Mouse (Mus musculus): Measurements from ENCODE around the gene Exo5.

DNA sequence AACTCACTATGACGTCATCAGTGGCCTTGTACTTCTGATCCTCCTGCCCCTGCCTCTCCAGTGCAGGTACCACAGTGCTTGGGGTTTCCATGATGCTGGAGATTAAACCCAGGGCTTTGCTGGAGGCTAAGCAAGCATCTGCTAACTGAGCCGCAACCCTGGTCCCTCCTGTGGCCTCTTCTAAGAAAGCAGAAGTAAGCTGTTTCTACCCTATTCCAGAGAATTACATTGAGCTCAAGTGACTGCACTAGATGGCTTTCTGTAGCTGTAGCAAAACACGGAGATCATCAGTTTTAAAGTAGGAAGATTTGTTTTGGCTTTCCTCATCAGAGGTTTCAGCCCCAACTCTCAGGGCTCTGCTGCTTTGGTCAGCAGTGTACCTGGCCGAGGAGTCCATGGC is 10.3 kb downstream of the Exo5 start:
- no peak for TF ChIP-seq CTCF (IDR thresholded peaks at IDR 0.05)
- TF ChIP-seq POLR2A (IDR thresholded peaks at IDR 0.05; ENCODE audit: insufficient read depth, low read depth, low read length) = no peak

All from heart, adult 2 months (tissue).